Mouse (Mus musculus) left cerebral cortex, postnatal 36 days (tissue): Measurements from ENCODE around the gene Pros1. TPM values are rescaled to one million over a fixed set of nuclear protein-coding genes. Genes with fewer than 3 reads are reported as not detected.

Source experiments
- DNase-seq, 2 experiments: peaks; one replicate each; pipeline ENCODE4 v3.0.0; 2021 to 2022; ENCODE audit warnings: low spot score in 2 of 2, mixed read lengths in 1 of 2
- intact Hi-C: fragments of 180-260 bp; cut with DNase I; formaldehyde crosslinking; loops from one replicate; pipeline ENCODE4 v1.15.1; 2025
- total RNA-seq, 2 experiments: library from RNA; stranded (reverse); gene quantifications; 2 replicates each; pipeline ENCODE4 v1.2.3; 2021

Pros1 gene
- total RNA-seq, 2 experiments from 2014 or later: 8.3 to 9.6 TPM

DNA sequence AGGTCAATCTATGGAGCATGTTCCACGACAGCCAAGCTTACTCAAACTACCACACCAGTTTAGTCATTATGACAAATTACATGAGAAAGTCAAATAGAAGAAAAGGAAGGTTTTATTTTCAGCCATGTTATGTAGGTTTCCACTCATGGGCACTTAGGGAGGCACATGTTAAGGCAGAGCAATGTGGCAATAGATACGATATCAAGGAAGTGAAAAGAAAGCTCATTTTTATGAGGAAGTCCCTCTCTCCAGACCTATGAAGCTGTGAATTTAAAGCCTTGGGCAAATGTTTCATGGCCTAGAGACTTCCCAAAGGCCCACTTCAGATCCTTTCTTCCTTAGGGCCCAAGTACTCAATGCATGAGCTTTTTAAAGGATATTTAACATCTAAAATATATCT lies 3.4 kb downstream of the Pros1 start:
- intact Hi-C loops: no loop called here
- DNase-seq: no peak

DNA sequence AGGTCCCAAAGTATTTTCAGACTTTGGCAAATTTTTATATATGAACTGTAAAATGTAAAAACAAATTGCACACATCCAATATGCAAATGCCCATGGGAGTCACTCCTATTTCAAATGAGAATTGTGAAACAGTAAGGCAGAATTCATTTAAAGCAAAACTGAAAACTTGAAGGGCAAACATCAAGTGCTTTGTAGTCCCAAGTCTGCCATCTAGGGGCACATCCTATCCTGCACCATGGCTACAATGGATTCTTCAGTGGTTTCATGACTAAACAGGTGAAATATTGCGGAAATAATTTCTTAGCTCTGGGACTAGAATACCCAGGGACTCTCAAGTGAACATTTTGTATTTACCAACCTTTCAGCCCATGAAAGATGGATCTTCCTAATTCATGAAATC lies 3.9 kb downstream of the Pros1 start:
- intact Hi-C loops: no loop called here
- DNase-seq: no peak

DNA sequence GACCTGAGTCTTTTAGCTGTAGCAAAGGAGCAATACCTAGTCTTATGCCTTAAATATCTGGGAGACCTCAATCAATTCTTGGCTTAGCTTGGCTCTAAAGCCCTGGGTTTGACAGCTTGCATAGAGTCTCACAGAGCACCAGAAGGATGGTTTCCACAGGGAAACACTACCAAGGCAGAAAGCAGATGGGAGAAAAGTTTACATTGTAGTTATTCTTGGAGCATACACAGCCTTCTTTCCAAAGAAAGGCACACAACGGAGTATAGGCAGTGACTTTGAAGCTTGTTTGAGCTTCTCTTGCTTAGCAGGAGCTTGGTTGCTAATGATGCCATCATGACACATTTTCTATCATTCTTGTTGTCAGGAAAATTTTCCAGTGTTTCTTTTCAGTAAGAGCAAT lies 6.0 kb downstream of the Pros1 start:
- intact Hi-C loops: no loop called here
- no peak for DNase-seq

DNA sequence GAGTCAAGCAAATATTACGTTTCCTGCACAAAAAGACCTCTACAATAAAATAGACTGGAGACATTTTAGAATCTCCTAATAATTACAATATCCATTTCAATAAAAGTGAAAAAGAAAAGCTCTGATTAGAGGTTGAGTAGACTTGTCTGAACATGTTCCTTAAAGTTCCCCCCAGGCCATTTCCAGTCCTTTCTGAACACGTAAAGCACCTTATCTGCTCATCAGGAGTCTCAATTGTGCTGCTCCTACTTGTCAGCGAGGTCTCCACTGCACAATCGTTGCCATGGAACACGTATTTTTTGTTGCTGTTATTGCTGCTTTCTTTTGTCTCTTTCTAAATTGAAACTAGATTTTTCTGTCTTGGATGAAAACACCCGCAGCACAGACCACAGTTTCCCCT lies 7.3 kb downstream of the Pros1 start:
- DNase-seq: no peak
- intact Hi-C loops: no loop called here

DNA sequence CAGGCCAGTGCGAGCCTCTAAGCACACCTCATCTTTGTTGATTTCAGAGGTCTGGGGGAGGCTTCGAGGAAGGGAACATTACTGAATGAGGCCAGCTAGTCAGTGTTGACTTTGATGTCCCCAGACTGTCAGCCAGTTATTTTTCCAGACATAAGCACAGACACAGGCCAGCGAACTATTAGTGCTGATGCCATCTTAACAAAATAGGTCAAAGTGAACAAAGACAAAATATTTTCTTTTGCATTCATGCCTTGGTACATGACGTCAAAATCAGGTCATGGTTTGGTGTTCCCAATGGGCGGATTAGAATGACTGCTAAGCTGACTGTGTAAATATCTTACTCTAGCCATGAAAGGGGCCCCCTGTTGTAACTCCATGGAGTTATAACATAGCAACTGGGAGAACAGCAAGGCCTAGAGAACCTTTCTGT lies 18.6 kb downstream of the Pros1 start:
- DNase-seq: no peak
- intact Hi-C loops: no loop called here

DNA sequence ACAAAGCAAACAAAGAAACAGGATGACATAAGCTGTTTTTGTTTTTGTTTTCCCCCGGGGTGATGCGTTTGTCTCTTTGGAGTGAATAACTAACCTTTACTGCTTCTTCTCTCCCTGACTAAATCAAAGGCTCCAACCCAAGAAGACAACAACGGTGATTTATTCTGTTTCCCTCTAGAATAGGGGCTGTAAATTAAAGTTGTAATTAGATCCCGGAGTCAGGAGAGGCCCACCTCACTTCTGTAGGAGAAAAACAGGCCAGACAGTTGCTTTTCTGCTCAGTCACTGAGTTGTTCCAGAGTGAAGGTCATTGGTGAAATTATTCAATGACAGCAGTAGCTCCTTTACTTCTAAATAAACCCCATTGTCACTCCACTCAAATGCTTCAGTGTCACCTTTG lies 19.1 kb downstream of the Pros1 start:
- DNase-seq: no peak
- intact Hi-C loops: no loop called here

DNA sequence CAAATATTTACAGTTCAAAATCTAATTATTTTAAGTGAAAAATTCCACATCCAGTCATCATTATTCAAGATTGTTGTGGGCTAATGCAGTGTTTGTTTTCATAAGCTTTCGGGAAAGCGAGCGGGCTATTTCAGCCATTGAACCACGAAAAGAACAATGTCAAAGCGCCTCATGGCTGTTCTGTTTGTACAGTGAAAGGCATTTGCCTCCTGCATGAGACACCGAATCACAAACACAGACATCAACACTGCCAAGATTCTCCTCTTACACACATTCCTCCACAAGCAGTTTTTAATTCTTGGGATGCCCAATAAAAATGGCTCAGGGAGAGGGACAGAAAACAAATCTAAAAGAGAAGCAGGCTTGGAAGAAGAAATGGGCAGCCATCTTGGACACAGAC lies 20.0 kb downstream of the Pros1 start:
- DNase-seq: no peak
- intact Hi-C loops: no loop called here

DNA sequence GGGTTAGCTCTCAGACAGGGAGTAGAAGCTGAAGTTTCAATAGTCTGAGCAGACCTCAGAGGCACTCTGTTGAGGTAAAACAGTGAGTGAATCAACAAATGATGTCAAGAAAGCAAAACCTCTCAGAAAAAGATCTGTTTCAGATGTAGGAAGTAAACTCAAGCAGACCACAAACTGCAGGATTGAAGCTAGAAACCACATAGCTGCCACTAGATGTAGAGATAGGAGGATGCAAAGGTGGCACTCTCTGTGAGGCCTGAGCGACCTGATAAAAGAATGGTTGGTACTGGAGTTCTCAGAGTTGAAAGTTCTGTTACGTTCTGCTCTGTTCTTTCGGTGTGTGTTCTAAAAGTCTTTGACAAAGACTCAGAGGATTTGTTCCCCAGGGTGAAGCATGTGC lies 41.7 kb downstream of the Pros1 start:
- intact Hi-C loops: no loop called here
- DNase-seq: no peak

DNA sequence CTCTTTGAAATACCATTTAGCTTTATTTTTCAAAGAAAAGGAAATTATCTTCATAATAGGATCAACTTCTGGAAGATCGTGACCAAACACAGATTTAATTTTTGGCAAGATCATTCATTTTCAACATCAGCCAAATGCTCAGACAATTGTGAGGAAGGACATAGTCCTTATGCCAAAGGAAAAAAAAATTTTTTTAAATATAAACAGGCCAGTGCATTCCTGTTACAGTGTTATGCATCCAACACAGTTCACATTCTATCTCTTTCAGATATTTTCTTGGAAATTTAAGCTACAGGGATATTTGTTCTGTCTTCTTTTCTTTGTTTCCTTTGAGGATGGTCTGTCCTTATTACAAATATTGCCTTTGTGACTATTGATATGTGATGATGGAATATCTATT lies 57.3 kb downstream of the Pros1 start:
- intact Hi-C loops: no loop called here
- no peak for DNase-seq

DNA sequence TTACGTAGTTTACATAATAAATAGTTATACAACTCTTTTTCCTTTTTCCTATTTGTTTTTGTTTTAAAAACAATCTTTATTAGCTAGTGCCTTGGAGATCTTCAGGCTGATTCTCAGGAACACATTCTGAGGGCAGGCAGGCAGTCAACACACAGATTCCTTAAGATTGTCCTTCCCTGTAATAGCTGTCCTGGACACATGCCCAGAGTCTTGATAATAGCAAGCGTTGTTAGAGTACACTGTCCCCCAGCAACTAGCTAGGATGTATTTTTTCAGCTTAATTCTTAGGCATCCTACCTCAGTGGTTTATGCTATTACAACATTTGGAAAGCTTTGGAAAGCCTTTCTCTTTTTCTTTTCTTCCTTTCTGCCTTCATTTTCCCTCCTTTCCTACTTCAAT lies 58.1 kb downstream of the Pros1 start:
- DNase-seq: no peak
- intact Hi-C loops: no loop called here

DNA sequence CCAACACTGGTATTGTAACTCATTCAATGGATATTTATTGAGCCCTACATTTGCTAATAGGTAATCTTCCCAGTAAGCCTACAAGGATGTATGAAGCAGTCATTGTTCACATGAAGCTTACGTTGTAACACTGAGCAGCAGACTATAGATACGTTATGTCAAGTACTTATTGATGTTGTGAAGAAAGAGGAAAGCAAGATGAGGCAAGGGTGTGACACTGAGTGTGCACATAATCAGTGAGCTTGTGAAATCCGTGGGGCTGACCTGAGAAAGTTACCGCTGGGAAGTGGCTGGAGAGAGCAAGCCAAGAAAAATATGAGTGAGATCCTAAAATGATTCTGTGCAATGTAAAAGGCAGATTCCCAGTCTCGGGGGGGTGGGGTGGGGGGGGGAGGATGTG lies 61.4 kb downstream of the Pros1 start:
- DNase-seq: no peak
- intact Hi-C loops: no loop called here

DNA sequence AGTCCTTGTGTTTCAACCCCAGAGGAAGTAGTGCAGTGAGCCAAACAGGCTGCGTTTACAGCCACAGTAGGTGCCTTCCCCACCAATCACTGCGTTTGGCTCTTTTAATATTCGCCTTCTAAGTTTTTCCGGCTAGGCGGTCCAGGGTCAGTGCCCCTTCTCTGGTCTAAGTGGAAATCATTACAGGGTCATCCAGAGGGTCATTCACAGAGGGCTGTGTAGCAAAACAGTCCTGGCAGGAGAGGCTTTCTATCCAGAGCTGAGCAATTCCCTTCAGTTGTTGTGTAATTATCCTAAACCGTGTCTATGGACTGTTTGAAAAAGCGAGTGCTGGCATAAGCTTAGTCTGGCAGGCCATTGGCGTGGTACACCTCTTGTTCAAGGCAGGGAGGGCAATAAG lies 68.1 kb downstream of the Pros1 start:
- no peak for DNase-seq
- intact Hi-C loops: no loop called here

DNA sequence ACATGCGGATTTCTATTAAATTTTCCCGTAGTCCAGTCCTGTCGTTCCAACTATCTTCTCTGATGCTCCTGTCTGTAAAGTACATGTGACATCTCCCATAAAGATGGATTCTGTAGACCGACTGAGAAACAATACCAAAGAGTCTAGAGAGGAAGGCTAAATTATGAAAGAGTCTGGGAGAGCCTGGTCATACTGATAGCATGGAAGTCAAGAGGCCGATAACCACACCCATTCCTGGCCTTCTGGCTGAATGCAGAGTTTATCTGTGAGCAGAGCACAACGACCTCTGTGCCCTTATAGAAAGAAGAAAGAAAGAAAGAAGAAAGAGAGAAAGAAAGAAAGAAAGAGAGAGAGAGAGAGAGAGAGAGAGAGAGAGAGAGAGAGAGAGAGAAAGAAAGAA lies 77.2 kb downstream of the Pros1 start:
- intact Hi-C loops: no loop called here
- DNase-seq: no peak

DNA sequence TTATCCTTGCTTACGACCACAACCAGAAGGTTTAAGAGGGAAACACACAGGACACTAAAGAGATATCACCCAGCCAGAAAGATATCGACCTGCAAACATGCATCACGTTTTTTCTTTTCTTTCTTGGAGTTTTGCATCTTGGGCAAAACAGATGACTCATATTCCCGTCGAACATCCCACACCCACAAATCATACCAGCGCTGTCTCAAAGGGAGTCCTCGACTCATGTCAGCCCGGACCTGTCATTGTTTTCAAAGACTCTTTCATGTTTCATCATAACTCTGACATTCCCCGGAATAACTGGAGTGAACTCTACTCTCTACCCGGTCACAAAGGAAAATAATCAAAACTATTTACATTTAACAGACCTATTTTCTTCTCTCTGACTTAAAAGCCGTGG lies 82.2 kb downstream of the Pros1 start:
- intact Hi-C loops: no loop called here
- DNase-seq: no peak

DNA sequence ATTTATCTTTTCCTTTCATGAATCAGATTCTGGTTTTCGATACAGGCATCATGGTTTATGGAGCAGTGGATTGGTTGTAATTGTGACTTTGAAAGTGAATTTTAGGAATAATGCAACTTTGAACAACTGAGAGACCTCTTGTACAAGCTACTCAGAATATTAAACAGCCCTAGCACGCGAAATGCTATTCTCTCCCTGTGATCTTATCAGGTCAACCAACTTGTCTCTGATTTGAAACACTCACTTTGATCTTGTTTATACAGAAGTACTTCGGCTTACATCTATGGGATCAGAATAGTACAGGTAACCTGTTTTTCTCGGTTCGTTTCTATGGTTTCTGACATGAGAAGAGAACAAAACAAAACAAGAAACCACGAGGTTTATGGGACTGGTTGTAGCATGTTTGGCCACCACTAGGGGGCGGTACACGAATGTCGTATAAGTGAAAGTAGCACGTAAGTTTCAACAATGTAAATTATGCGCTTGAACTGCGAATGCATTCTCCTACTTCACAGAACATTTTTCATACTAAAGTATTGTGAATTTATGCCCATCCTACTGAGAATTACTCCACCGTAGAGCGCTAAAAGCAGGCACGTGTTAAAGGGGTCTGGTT lies 86.4 kb downstream of the Pros1 start:
- peak; percentile 44 to 51 for DNase-seq
- intact Hi-C loops: loop anchor here (5.0 to 10.0 kb wide), 2 partner anchors 914 to 1807 kb away; no protein-coding TSS in a partner anchor

DNA sequence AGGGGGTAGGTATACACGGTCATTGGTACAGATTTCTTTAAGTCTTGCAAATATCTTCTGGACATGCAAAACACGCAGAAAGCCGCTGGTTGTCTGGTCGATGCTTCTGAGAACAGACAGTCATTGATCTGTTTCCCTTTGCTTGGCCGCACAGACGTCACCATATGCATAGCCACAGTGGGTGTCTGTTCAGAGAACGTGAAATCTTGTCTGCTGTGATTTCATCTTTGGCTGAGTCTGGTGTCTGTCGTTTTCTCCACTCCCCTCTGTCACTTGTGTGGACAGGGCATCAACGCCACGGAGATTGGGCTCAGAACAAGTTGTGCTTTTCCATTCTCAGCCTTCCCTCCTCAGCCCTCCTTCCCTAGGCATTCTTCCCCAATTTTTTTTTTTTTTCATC lies 87.7 kb downstream of the Pros1 start:
- intact Hi-C loops: loop anchor here (5.0 to 10.0 kb wide), 2 partner anchors 913 to 1806 kb away; no protein-coding TSS in a partner anchor
- no peak for DNase-seq

DNA sequence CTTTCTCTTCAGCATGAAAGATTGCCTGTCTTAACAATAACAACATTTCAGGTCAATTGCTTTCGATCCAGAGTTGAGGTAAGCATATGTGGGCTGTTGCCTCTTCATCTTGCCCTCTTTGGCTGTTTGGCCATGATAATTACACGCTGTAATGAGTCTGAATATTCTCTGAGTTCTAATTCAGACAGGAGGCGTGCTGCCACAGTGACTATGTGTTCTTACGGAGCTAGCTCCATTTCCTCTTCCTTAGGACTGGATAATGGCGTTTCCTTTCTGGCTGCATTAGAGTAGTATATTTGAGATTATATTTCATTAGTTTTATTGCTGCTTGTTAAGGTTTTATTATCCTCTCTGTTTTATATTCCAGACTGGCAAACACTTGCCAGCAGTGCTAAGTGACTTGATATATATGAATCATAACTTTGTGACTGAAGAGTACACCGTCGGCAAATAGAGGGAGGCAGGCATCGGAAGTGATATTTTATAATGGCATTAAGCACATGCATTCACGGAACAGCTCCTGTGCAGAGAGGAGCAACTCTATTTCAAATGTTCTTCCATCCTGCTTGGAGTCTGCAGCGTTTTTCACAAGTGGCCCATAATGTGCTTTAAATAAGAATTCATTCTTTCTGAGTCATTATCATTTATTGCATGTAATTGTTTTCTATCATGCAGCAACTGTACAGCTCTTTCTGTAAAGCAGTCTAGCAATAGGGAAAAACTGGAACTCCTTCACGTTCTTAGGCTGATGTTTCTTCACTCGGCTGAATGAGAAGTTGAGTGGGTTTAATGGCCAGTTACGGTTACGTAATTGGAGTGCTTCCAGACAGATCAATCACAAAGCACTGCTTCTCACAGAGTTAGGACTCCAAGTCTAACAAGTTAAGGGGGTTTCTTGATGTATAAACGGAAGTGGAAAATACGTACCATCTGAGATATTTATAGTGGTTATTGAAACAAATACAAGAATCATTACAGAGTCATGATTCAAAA lies 88.6 kb downstream of the Pros1 start:
- DNase-seq: no peak
- intact Hi-C loops: loop anchor here (5.0 to 10.0 kb wide), 2 partner anchors 912 to 1805 kb away; no protein-coding TSS in a partner anchor

DNA sequence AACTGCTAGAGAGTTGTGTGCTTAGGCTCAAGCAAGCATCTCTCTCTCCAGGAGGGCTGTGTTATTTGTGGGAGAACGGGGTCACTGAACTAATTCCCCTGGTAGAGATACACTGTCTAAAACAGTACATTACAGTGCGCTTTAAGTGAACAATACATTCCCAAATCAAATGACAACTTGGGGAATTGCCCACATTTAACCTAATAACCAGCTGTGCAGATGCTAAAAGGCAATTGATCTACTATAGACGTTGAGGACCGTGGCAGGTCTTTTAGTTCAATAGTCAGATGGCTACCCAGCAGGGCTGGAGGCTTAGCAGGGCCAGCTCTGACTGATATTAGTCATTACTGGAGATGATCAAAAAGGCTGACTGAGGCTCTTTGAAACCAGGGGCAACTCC lies 104.4 kb downstream of the Pros1 start:
- DNase-seq: no peak
- intact Hi-C loops: no loop called here

DNA sequence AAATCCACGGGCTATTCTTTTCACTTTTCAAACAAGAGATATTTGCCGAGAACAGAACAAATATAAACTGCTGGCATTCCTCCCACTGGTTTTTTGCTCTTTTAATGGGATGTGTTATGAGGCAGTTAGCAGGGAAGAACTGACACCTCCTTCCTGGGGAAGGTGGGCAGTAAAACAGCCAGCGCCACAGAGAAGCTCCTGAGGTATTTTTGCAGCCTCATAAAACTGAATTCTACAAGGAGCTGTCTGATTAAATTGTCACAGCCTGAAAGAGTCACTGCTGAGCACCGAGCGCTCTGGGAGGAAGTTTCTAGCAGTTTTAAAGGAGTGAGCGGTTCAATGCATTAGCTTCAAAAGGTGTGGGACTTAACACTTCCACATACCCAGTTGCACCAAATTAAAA lies 110.3 kb downstream of the Pros1 start:
- DNase-seq: peak; percentile 18 to 23
- intact Hi-C loops: no loop called here

DNA sequence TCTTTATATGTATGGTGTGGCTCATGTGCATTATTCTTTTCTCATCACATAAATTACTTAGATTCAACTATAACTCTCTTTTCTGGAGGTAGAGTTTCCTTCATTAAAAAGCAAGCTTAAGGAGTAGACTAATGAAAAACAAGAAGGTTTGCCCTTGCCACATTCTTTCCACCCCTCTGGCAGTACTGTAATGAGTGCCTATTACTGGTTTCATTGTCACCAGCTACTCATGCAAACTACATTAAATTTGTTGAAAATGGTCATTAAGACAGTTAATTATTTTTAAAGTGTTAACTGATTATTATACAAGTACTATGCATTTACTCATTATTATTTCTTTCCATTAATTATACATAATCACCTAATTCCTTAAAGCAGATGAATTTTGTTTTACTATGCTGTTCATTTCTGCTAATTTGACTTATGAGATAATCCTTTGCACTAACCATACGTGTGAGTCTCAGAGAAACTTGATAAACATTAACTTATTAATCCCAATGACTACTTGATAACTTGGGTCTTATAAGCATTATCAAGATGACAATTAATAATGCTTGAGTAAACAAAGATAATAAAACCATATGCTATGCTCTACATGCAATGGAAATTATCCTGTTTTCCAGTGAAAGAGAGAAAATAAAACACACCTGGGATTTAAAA lies 117.7 kb downstream of the Pros1 start:
- no peak for DNase-seq
- intact Hi-C loops: no loop called here
